Mouse (Mus musculus): ENCODE results near the gene Psmb11.

GRCm38 (mm10) chr14:54602613-54603012, 18.6 kb upstream of the Psmb11 start:
- no peak for TF ChIP-seq POLR2A (IDR thresholded peaks at IDR 0.05; ENCODE audit: control insufficient read depth, low read depth, low read length)
- TF ChIP-seq CTCF (IDR thresholded peaks at IDR 0.05; ENCODE audit: control insufficient read depth, insufficient read depth, insufficient replicate concordance, low read depth, low read length) = no peak
